Mouse (Mus musculus) spleen, postnatal 36 days (tissue): Measurements from ENCODE around the gene Vwa7.
A peak's percentile ranks its signal among the peaks of the same experiment; 100 is the strongest.
"Not testable (repeated sequence)": the region's sequence is repeated elsewhere in the genome, so short reads cannot be mapped to it uniquely, and the experiment has no call there.

ENCODE experiments used
- DNase-seq, 2 experiments: peaks; one replicate each; pipeline ENCODE4 v3.0.0; 2022; ENCODE audit warnings: low spot score in 2 of 2, mixed read lengths in 1 of 2

Vwa7 gene

DNA sequence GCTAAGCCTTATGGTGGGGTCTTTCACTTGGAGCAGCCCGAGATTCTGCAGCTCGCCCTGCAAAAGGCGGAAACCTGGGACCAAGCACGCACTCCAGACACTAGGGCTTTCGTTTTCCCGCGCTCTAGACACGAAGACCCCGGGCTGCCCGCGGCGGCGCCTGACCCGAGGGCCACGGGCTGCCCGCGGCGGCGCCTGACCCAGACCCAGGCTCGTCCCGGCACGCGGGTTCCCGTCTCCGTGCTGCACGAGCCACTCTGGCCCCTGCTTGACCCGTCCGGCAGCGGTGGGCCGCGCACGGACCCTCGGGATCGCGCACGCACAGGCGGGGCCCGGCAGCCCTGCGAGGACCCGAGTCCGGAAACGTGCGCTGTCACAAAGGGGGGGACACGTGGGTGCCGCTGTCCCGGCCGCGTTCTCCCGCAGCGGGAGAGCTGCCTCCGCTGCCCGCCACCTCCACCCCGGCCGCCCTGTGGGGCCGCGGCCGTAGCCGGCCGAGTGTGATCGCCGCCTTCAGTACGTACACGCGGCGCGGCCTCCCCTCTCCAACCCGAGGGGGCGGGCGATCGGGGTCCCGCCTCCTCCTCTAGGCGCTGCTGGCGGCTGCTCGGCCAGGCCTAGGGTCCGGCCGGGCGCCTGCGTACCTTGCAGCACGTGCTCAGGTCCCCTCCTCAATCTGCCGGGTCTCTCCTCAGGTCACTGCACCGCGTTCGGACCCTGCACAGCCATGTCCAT is 15.5 kb upstream of the Vwa7 start, which contains the start of gene Vars:
Gene Vars, plus strand, starts transcription at position 271 of the 735 bp plus-strand sequence.
- DNase-seq: peak; percentile 78 to 80

DNA sequence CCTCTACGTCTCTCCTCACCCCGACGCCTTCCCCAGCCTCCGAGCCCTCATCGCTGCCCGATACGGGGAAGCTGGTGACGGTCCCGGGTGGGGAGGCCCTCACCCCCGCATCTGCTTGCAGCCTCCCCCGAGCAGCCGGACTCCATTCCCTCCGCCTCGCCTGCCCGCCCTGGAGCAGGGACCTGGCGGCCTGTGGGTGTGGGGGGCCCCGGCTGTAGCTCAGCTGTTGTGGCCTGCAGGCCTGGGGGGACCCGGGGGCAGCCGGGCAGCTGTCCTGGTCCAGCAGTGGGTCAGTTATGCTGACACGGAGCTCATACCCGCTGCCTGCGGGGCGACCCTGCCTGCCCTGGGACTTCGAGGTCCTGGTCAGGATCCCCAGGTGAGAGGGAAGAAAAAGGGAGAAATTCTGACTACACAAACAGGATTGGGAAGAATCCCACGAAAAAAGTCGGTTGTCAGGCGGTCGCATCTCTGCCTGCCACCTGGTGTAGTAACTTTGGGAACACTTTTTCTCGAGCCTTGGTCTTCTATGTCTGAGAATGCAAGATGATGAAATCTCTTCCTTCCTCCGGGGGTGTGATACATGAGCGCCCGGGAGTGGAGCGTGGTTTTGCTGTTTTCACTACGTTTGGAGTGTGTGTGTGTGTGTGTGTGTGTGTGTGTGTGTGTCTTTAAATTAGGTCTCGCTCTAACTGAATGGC is 14.8 kb upstream of the Vwa7 start:
- DNase-seq: peak; percentile 62 to 66

DNA sequence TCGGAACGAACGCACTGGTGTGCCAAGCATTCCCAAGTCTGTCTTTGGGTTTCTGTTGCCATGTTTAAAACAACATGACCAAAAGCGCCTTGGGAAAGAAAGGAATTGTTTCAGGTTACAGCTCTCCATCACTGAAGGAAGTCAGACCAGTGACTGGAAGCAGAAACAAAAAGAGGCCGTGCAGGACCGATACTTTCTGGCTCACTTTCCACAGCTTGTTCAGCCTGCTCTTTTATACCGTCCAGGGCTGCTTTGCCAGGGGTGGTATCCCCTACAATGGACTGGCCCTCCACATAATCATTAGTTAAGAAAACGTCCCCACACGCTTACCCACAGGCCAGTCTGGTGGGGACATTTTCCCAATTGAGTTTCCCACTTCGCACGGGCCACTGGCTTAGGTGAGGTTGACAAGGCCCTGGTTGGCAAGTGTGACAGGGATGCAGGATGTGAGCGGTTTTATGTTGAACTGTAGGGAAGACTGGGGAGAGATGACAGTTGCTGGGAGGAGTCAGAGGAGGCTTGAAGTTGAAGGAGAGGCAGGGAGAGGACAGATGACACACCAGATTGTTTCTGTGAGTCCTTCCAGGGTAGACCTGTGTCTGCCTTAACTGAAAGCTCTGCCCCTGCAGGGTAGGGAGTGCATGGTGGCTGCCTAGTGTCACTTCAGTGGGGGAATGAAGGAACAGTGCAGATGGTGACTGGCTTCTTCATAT is 14.1 kb upstream of the Vwa7 start:
- no peak for DNase-seq

DNA sequence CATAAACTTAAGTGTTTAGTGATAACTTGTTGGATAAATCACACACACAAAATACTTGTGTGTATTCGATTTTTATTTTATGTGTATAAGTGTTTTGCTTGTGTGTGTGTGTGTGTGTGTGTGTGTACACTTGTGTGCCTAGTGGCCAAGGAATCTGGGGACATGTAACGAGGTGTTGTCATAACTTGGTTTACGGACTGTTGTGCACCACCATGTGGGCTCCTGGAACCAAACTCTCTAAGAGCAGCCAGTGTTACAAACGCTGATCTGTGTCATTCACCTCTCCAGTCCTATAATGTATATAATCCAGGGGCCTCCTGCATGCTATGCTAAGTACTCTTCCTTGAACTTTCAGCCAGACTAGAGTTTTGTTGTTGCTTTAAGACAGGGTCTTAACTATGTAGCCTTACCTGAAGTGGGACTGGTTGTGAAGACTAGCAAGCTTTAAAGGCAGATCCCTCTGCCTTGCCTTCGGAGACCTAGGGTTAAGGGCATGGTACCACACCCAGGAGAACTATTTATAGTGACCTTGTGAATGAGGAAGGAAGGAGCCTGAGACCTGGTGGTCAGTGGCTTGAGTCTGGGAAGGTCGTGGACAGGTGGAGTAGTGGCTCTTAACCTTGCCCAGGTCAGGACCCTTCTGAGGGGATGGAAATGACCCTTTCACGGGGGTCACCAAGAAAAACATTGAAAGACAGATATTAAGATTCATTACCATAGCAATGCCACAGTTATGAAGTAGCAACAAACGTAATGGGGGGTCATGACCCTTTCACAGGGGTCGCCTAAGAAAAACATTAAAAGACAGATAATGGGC is 13.1 kb upstream of the Vwa7 start:
- no peak for DNase-seq

DNA sequence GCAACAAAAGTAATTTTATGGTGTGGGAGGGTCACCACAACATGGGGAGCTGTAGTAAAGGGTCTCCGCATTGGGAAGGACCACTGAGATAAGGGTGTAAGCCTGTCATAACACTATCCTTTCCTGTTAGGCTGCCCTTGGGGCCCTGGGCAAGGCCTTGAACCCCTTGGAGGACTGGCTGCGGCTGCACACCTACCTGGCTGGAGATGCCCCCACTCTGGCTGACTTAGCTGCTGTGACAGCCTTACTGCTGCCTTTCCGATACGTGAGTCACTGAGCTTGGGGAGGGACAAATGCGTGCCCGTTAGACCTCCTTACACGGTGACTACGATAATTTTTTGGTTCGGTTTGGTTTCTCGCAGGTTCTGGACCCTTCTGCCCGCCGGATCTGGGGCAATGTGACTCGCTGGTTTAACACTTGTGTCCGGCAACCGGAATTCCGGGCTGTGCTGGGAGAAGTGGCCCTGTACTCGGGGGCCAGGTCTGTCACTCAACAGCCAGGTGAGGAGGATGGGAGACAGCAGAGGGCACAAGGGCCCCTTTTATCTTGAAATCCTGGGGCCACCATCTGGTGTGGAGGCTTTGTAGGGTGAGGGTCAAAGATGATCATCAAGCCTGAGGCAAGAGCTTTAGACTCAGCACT is 12.2 kb upstream of the Vwa7 start:
- no peak for DNase-seq

DNA sequence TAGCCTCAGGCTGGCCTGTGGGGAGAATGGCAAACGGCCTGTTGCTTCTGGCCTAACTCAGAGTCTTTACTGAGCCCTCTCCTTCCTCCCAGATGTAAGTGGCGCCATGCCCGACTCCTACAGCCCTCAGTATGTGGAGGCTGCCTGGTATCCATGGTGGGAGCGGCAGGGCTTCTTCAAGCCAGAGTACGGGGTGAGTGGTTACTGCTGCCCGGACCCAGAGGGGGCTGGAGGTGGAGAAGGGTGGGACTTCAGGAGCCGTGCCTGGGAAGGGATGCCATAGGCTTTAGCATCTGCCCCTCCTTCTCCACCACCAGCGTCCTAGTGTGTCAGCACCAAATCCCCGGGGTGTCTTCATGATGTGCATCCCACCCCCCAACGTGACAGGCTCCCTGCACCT is 11.2 kb upstream of the Vwa7 start:
- no peak for DNase-seq

DNA sequence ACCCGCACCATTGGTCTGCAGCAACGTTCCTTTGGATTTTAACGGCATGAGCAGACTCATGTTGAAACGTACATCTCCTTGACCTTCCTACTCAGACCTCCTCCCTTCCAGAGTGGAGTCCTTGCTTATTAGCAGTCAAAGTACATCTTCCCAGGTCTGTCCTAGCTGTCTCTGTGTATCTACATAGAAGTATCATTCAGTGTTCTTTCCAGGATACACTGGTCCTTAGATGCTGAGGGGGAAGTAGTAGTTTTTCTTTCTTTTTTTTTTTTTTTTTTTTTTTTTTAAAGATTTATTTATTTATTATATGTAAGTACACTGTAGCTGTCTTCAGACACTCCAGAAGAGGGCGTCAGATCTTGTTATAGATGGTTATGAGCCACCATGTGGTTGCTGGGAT is 10.5 kb upstream of the Vwa7 start:
- not testable (repeated sequence) for DNase-seq

DNA sequence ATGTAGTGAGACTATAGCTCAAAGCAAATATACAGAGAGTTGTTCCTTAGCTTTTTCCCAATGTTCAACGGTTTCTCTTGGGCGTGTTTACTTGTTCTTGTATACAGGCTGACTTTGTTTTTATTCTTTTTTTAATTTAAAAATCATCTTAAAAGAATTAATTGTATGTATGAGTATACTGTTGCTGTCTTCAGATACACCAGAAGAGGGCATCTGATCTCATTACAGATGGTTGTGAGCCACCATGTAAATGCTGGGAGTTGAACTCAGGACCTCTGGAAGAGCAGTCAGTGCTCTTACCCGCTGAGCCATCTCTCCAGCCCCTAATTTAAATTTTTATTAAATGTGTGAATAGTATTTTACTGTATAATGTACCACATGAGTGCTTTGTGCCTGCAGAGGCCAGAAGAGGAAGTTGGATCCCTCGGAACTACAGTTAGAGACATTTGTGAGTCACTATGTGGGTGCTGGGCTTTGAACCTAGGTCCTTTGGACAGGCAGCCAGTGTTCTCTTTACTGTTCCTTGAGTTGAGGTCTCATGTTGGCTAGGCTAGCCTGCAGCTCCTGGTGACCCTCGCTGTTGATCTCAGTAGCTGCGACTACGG is 8.9 kb upstream of the Vwa7 start:
- DNase-seq: no peak

DNA sequence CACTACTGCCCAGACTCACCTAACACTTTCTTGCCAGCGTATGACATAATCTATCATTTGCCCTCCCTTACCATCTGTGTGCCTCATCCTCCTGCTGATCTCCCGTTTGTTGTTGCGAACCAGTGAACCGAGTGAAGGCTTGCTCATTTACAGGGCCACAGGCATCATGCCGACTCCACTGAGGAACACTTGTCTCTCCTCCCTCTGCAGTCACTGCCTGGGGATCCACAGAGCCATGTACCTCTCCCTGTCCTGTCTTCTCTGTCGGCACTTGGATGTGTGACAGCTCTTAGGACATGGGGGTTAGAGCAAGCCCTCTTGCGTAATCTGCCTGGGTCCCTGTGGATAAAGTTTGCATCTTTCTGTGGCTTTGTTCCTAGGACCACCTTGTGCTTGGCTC is 6.8 kb upstream of the Vwa7 start:
- no peak for DNase-seq

DNA sequence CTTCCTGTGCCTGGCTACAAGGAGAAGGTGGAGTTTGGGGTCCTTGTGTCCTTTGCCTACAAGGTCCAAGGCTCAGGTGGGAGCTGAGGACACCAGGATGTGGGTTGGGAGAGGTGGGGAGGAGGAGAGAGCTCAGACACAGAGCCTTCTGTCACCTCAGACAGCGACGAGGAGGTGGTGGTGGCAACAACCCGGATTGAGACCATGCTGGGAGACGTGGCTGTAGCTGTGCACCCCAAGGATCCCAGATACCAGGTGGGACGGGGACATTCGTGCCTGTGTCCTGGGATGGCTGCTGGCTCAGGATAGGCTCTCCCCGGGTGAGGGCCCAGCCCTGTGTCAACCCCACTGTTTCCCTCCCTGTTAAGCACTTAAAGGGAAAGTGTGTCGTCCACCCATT is 4.9 kb upstream of the Vwa7 start:
- DNase-seq: no peak

DNA sequence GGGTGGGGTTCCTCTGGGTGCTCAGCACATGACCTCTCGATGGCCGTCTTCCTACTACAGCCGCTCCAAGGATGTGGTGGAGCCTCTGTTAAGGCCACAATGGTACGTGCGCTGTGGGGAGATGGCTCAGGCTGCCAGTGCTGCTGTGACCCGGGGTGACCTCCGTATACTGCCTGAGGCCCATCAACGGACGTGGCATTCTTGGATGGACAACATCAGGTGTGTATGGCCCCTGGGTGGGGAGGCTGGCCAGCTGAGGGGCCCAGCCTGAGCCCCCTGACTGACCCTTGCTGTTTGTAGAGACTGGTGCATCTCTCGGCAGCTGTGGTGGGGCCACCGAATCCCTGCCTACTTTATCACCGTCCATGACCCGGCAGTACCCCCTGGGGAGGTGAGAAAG is 3.9 kb upstream of the Vwa7 start:
- no peak for DNase-seq

DNA sequence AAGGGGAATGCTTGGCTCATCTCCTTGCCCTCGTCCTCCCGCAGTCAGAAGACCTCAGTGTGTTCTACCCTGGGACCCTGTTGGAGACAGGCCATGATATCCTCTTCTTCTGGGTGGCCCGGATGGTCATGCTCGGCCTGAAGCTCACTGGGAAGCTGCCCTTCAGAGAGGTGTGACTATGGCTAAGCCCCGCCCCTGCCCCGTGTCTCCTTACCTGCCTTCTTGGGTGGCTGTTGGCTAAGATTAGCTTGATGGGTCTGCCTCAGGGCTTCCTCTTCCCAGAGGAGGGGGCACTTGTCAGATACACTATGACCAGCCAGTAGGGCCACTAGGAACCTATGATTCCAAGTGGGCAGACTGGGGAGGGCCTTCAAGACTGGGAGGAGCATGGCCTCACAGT is 3.2 kb upstream of the Vwa7 start:
- no peak for DNase-seq

DNA sequence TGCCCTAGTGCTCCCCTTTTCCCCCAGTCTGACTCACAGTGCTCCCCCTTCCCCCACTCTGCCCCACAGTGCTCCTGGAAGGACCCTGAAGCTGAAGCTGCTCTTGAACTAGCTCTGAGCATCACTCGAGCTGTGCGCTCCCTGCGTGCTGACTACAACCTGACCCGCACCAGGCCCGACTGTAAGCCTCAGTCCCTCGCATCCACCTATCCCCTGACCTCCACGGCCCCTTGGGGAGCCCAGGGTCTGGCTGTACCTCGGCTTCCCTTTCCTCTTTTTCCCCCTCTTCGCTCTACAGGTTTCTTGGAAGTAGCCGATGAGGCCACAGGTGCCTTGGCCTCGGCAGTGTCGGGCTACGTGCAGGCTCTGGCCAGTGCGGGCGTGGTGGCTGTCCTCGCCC is 1.1 kb upstream of the Vwa7 start:
- no peak for DNase-seq

DNA sequence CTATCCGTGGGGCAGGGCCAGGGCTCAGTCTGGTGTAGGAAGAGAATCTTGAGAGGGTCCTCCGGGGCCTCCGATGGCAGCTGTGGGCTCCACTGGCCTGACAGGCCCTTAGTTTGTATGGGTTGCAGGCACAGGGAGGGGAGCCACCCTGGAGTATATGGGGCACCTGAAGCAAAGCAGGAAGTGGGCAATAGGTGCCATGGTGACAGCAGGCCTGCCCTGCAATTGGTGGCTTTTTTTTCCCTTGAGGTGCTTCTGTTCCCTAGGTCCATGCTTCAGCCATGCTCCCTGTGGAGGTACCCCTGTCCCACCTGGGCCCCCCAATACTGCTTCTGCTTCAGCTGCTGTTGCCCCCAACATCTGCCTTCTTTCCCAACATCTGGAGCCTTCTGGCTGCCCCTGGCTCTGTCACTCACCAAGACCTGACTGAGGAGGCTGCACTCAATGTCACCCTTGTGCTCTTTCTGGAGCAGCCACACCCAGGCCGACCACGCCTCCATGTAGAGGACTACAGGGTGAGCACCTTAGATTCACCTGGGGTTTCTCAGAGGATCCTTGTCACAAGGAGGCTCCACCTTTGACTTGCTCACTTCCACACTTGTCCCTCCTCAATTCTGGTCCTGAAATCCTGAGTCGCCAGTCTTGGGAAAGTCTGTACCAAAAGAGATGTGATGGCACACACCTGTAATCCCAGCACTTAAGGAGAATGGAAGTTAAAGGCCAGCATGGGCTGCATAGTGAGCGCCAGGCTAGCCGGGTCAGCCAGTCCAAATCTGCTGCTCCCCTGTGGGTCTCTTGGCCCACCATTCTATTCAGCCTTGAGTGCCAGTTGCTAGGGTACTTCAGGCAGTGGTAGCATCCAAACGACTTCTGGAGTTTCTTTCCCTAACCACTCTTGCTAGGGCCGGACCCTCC is 669 bp downstream of the Vwa7 start:
- DNase-seq: no peak

DNA sequence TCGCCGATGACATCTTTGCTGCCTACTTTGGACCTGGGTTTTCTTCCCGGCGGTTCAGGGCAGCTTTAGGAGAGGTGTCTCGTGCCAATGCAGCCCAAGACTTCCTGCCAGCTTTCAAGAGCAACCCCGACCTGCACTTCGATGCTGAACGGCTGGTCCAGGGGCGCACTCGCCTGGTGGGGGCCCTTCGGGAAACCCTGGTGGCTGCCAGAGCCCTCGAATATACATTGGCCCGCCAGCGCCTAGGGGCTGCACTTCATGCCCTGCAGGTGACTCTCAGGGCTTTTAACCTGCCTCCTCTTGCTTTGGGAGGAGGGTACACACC is 1.3 kb downstream of the Vwa7 start:
- no peak for DNase-seq

DNA sequence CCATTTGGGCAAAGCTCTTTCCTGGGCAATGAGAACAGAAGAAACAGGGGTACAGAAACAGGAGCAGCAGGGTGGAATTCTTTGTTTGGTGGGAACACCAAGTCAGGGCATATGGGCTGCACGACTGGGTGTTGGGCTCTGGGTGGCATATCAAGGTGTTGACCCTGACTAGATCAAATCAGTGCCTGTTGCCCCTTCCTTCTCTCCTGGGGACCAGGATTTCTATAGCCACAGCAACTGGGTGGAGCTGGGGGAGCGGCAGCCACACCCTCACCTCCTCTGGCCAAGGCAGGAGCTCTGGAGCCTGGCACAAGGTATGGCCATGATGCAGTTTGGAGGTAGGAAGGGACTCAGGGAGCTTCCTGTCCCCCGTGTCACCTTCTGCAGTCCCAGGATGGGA is 1.8 kb downstream of the Vwa7 start:
- no peak for DNase-seq

DNA sequence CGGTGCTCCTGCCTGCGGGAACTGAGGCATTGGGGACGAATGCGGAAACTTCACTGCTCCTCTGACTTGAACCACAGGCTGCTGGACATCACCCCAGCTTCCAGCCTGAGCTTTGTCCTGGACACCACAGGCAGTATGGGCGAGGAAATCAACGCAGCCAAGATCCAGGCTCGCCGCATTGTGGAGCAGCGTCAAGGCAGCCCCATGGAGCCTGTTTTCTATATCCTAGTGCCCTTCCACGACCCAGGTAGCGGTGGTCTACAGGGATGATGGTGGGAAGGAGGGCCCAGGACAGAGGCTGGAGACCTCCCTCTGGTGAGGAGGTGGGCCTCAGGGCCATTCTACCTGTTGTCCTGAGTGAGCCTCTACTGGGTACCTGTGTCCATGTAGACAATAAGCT is 3.5 kb downstream of the Vwa7 start:
- no peak for DNase-seq

DNA sequence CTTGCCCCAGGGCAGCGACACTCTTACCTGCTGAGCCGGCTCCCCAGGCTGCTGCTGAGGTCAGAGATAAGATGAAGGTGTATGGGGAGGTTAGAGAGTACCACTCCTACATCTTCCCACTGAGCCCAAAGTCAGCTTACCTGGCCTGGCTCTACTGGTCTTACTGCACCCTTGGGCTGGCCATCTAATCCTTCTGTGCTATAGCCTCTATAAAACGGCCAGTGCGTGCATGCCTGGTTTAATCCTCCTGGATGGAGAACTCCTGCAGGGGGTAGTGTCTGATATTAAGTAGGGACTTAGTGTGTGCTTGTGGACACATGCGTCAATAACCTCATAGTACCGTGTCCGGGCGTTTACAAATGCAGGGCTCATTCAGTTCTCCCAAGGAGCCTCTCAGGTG is 4.2 kb downstream of the Vwa7 start:
- no peak for DNase-seq

DNA sequence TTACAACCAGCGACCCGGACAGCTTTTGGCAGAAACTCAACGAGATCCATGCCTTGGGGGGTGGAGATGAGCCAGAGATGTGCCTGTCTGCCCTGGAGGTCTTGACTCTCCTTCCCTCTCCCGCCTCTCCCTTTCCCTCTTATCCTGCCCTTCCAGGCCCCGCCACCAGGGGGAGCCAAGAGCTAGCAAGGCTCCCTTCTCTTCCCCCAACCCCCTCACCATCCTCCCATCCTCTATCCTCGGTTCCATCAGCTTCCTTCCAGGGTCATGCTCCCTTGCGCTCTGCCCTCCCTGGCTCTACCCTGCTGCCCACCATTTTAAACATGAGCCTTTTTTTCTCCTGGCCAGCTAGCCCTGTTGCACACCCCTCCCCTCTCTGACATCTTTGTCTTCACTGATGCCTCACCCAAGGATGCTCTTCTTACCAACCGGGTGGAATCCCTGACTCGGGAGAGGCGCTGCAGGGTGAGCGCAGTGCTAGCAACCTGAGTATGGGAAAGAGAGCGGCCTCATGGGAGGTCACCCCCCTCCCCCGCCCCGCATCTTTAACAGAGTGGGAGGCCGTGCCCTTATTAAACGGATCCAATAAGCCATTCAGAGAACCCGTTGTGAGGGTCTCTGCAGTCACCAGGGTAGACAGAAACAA is 4.9 kb downstream of the Vwa7 start:
- peak; percentile 74 to 78 for DNase-seq
